Mouse (Mus musculus) gastrocnemius, adult 2 months (tissue): ENCODE measurements around the gene Kcnq1. TPM values are rescaled to one million over a fixed set of nuclear protein-coding genes. Genes with fewer than 3 reads are reported as not detected.

ENCODE experiments used
- DNase-seq: peaks from one replicate; pipeline ENCODE4 v3.0.0; 2022
- H3K27ac ChIP-seq: fragments of 200-600 bp; 2 replicates; pipeline ENCODE4 v1.8.1; 2022; ENCODE audit warnings: mild to moderate bottlenecking
- H3K4me3 ChIP-seq: fragments of 200-600 bp; 2 replicates; pipeline ENCODE4 v1.8.1; 2022; ENCODE audit warnings: mild to moderate bottlenecking, moderate library complexity
- CTCF ChIP-seq: fragments of 200-600 bp; IDR thresholded peaks from 2 replicates; pipeline ENCODE4 v1.8.1; 2022; ENCODE audit warnings: antibody characterized with exemption, mild to moderate bottlenecking, moderate library complexity
- intact Hi-C: fragments of 180-260 bp; cut with DNase I; formaldehyde crosslinking; loops from one replicate; pipeline ENCODE4 v1.15.1; 2025
- total RNA-seq, 2 experiments: library from RNA; stranded (reverse); gene quantifications; 2 replicates each; pipeline ENCODE4 v1.2.3; 2021

The Kcnq1 gene
- total RNA-seq, 2 experiments from 2014 or later: 0.33 to 0.67 TPM

DNA sequence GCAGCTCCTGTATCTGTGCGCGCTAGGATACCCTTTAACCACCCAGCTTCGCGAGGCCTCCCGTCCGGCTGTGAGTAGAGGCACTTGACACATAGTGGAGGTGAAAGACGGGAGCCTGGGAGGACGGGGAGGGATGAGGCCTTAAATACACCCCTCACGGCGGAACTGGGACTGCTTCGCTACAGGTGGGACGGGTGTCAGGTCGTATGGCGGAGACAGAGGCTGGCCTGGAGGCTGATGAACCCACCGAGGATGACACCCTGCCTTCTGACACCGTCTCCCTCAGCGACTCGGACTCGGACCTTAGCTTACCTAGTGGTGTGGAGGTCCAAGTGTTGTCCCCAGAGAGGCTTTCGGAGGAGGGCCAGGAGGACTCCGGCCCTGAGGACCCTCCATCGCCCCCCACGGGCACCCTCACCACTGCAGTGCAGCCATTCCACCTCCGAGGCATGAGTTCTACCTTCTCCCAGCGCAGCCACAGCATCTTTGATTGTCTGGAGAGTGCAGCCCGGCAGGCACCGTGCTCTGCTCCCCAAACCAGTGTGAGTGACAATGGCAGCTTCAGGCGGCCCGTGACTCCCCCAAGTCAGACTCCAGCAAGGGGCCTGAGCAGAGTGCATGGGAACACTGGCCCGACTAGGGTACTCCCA is 36.3 kb upstream of the Kcnq1 start:
- Histone ChIP-seq H3K27ac (peak overlapping the region; percentile 92), H3K4me3 (peak overlapping the region; percentile 83)
- TF ChIP-seq CTCF: no peak
- DNase-seq: no peak
- intact Hi-C loops: loop anchor here (2.0 kb wide), 1 partner anchor 17 kb away; the partner anchor contains the start of gene Cd81

DNA sequence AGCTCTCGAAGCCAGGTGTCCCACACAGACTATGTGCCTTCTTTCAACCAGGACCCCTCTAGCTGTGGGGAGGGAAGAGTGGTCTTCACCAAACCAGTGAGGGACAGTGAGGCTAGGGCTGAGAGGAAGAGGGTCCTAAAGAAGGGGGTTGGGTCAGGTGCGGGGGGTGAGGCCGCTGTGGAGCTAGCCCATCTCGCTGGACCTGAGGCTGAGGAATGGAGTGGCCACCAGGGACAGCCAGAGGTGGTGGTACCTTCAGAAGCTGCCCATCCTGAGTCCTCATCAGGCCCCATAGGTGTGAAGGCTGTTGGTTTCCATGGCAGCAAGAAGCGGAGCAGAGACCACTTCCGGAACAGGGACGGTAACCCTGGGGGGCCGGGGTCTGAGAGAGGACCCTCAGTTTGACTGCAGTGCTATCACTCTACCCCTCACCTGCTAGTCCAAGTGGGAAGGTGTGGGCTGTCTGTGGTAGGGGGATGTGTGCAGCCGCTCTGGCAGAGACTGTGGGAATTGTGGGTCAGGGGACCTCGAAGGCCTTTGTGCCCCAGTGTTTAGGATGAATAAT is 35.6 kb upstream of the Kcnq1 start:
- peak overlapping the region; percentile 83 for H3K4me3 ChIP-seq
- DNase-seq: no peak
- no peak for TF ChIP-seq CTCF
- intact Hi-C loops: no loop called here
- peak overlapping the region; percentile 92; the same call in 1 of the 2 replicates for H3K27ac ChIP-seq

- no peak for TF ChIP-seq CTCF
- no peak for DNase-seq
- intact Hi-C loops: no loop called here
- H3K4me3 ChIP-seq: no peak overlapping the region
- H3K27ac ChIP-seq: no peak overlapping the region
Observed at GRCm38 (mm10) chr7:143072605-143073004, 33.6 kb upstream of the Kcnq1 start.

- H3K4me3 ChIP-seq: no peak overlapping the region
- DNase-seq: no peak
- peak; percentile 64 for TF ChIP-seq CTCF
- H3K27ac ChIP-seq: no peak overlapping the region
- intact Hi-C loops: no loop called here
Observed at GRCm38 (mm10) chr7:143073086-143073485, 33.1 kb upstream of the Kcnq1 start.

- no peak for DNase-seq
- intact Hi-C loops: no loop called here
- no peak overlapping the region for H3K4me3 ChIP-seq
- no peak for TF ChIP-seq CTCF
- no peak overlapping the region for H3K27ac ChIP-seq
Observed at GRCm38 (mm10) chr7:143075394-143075793, 30.8 kb upstream of the Kcnq1 start.

GRCm38 (mm10) chr7:143077351-143077750 is 28.8 kb upstream of the Kcnq1 start:
- no peak for DNase-seq
- Histone ChIP-seq H3K4me3 (no peak overlapping the region), H3K27ac (no peak overlapping the region)
- intact Hi-C loops: no loop called here
- TF ChIP-seq CTCF: no peak

GRCm38 (mm10) chr7:143082024-143082423 is 24.1 kb upstream of the Kcnq1 start:
- no peak overlapping the region for H3K4me3 ChIP-seq
- TF ChIP-seq CTCF: no peak

DNA sequence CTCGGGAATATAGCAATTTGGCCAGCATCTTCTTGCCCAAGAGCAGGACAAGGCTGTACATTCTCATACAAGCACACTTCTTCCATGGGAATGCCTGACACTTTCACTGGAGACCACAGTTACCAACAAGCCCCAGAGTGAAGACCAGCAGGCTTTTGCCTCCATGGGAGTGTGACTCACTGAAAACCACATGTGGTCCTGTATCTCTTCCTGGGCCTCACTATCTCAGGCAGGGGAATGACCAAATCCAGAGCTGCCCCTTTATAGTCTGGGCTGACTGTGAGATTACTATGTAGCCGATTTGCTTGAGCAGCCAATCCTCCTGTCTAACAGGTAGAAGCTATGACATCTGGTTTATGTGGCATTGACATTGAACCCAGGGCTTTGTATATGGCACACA is 22.5 kb upstream of the Kcnq1 start:
- Histone ChIP-seq H3K4me3 (no peak overlapping the region), H3K27ac (no peak overlapping the region)
- no peak for TF ChIP-seq CTCF
- intact Hi-C loops: no loop called here
- DNase-seq: no peak

More at GRCm38 (mm10) chr7:143082024-143082423, 24.1 kb upstream of the Kcnq1 start:
- no peak for DNase-seq
- H3K27ac ChIP-seq: no peak overlapping the region
- intact Hi-C loops: no loop called here

DNA sequence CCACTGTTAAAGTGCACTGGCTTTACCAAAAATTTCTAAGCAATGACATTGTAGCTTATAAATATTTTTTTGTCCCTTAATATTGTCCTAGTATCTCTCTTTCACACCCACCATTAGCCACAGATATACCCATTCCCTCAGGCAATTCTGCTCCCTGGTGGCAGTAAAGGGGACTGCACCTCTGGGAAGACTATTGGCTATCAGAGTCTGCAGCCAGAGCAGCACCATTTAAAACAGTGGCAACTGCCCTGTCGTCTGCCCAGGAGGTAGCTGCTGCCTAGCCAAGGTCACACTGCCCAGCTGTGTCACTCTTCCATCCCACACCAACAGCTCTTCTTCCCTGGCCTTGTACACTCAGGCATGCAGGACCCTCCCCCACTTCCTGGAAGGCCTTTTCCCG is 19.8 kb upstream of the Kcnq1 start:
- no peak overlapping the region for H3K4me3 ChIP-seq
- no peak overlapping the region for H3K27ac ChIP-seq
- intact Hi-C loops: loop anchor here (1.0 kb wide), 1 partner anchor 78 kb away; no protein-coding TSS in a partner anchor
- DNase-seq: peak; percentile 82
- TF ChIP-seq CTCF: peak; percentile 92

- peak; percentile 60 for DNase-seq
- no peak overlapping the region for H3K4me3 ChIP-seq
- intact Hi-C loops: loop anchor here (1.0 kb wide), 1 partner anchor 193 kb away; no protein-coding TSS in a partner anchor
- no peak overlapping the region for H3K27ac ChIP-seq
- TF ChIP-seq CTCF: peak; percentile 60
Observed at GRCm38 (mm10) chr7:143087070-143087579, 19.0 kb upstream of the Kcnq1 start.

DNA sequence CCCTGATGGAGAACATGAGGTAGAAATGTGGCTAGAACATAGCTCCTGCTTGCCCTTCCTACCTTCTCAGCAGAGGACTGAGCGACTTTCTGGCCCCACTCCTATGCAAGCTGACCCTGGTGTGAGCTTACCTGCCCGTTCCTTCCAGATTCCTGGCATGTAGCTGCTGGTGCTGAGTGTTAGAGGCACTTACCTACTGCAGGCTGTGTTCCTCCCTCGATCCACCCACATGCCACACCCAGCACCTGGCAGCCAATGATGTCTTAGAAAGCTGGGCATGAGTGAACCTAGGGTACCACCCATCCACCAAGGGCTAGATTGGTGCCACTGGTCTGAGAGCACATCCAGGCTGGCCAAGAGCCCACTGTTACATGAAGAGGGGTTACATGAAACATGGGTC is 12.3 kb upstream of the Kcnq1 start:
- no peak overlapping the region for H3K4me3 ChIP-seq
- no peak overlapping the region for H3K27ac ChIP-seq
- no peak for TF ChIP-seq CTCF
- no peak for DNase-seq
- intact Hi-C loops: loop anchor here (1.0 to 5.0 kb wide), 2 partner anchors 44 to 373 kb away; no protein-coding TSS in a partner anchor

DNA sequence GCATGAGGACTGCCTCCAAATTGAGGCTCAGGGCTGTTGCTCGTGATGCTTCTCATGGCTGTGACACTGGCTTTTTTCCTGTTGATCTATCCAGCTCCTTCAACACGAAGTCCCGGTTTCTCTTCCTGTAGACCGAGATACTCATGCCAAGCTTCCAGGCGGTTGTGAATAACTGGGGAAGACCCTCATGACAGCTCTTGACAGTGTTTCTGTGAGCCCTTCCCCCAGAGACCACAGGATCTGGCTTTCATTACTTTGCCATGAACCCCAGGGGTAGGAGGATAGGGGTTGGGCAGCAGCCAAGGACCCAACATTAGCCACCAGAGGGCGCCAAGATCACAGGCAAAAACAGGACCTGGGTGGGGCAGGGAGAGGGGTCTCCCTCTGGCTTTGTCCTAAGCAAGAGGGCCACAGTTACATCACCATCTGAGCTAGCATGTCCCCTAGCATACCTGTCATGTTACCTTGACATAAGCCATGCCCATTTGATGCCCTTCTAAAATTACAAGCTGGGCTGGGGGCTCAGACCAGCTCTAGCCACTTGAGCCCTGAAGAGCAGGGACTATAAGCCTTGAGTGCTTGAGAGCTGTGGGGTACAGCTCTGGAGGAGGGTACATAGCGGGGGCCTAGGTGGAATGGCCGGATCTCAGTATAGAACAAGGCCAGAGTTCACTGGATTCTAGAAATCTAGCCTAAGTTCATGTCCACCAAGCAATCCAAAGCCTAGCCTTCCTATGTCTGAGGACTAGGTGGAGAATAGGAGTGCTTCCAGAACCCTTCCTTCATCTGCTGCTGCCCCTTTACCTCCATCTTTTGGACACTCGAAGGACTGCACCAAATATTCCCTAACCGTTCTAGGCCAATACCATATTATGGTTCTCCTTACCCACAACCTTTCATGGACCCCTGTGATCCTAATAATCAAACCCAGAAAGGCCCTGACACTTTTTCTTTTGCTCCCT is 11.3 kb upstream of the Kcnq1 start, which contains the start of gene Trpm5:
Gene Trpm5 (minus strand): TSS at position 51 of the 962 bp plus-strand sequence.
- peak; percentile 92 for TF ChIP-seq CTCF
- peak; percentile 79 for DNase-seq
- Histone ChIP-seq H3K4me3 (no peak within 1 kb of the TSS), H3K27ac (no peak within 1 kb of the TSS)
- intact Hi-C loops: loop anchor here (1.0 to 5.0 kb wide), 2 partner anchors 43 to 372 kb away; no protein-coding TSS in a partner anchor

DNA sequence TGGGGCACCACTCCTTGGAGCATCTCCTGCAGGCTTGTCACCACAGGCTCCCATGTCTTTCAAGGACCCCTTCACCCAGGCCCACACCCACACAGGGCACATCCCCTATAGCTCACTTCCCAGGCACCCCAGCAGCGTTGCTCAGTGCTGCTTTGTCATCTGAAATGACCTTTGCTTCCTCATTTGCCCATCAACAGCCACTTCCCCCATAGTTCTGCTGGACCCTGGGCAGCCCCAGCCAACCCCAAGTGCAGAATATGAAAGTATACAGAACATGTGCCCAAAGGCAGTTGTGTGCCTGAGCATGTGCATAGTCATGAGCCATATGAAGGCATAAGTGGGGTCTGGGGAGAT is 10.6 kb upstream of the Kcnq1 start:
- no peak for TF ChIP-seq CTCF
- Histone ChIP-seq H3K4me3 (no peak overlapping the region), H3K27ac (no peak overlapping the region)
- intact Hi-C loops: no loop called here
- DNase-seq: no peak
